Mouse (Mus musculus) brain, embryonic 14.5 days (tissue): ENCODE data around the gene Inpp5k.

ENCODE experiments used
- CTCF ChIP-seq: fragments of 200-500 bp; IDR thresholded peaks from 2 replicates; pipeline ENCODE4 v1.5.1; 2012; ENCODE audit warnings: inconsistent platforms, mild to moderate bottlenecking, moderate library complexity, borderline replicate concordance; ENCODE audit not compliant: insufficient read depth, insufficient read length; ENCODE audit errors: extremely low read depth
- POLR2A ChIP-seq: fragments of 200-500 bp; IDR thresholded peaks from 2 replicates; pipeline ENCODE4 v1.6.1; 2012; ENCODE audit warnings: mild to moderate bottlenecking, inconsistent platforms, borderline replicate concordance; ENCODE audit not compliant: poor library complexity, insufficient read depth, insufficient read length, severe bottlenecking; ENCODE audit errors: extremely low read depth

DNA sequence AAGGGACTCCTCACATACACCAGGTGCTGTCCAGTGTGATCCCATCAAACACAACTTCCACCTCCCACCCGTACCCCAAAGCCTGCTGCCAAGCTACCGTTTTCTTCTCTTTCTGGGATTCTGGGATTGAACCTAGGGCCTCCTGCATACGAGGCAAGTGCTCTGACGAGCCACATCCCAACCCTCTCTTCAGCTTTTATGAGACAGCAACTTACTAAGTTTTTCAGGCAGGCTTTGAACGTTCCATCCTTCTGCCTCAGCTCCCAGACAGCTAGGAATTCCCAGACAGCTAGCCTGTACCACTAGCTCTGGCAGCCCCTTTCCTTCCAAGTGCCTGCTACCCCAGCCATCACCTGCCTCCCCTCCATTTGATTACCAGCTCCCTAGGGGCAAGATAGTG, 43.8 kb upstream of the Inpp5k start:
- TF ChIP-seq CTCF (no peak), POLR2A (no peak)
